Mouse (Mus musculus) C2C12 (cell line): Measurements from ENCODE around the gene Grm7.

Experiments used
- CEBPB ChIP-seq: IDR thresholded peaks from one replicate; pipeline ENCODE4 v1.6.1; 2011; ENCODE audit warnings: low read depth, mild to moderate bottlenecking, control low read depth, moderate library complexity
- CTCF ChIP-seq: IDR thresholded peaks from one replicate; pipeline ENCODE4 v1.5.1; 2011; ENCODE audit not compliant: control insufficient read depth, insufficient read depth, insufficient read length
- FOSL1 ChIP-seq: IDR thresholded peaks from one replicate; pipeline ENCODE4 v1.8.0; 2011; ENCODE audit warnings: mild to moderate bottlenecking, low read length; ENCODE audit not compliant: poor library complexity, insufficient read depth, severe bottlenecking
- MYOD1 ChIP-seq: IDR thresholded peaks from one replicate; pipeline ENCODE4 v1.6.1; 2011; ENCODE audit warnings: low read depth; ENCODE audit not compliant: control insufficient read depth, insufficient read length
- USF1 ChIP-seq: IDR thresholded peaks from one replicate; pipeline ENCODE4 v1.6.1; 2011; ENCODE audit warnings: low read depth, mild to moderate bottlenecking, control low read depth, moderate library complexity

- TF ChIP-seq CTCF (no peak), CEBPB (no peak), MYOD1 (no peak), FOSL1 (no peak), USF1 (no peak)
Measured at GRCm38 (mm10) chr6:111492166-111492565, 846.8 kb downstream of the Grm7 start.
